Mouse (Mus musculus) CH12.LX (cell line): ENCODE measurements around the gene Ppl. TPM values are rescaled to one million over a fixed set of nuclear protein-coding genes. Genes with fewer than 3 reads are reported as not detected.

Experiments used
- DNase-seq: peaks from one replicate; pipeline ENCODE4 v3.0.0-alpha.2; 2013; ENCODE audit errors: extremely low read depth
- H3K27ac ChIP-seq: 2 replicates; pipeline ENCODE4 v1.5.1; 2012; ENCODE audit warnings: low read depth, mild to moderate bottlenecking, control low read depth, moderate library complexity; ENCODE audit not compliant: insufficient read depth
- H3K27me3 ChIP-seq: replicated peaks from 2 replicates; pipeline ENCODE3; 2012; ENCODE audit warnings: inconsistent platforms
- H3K36me3 ChIP-seq, 2 experiments: replicated peaks in 1 of 2; 2 replicates each; pipeline versions ENCODE3 to v1.6.1; 2012; ENCODE audit warnings: inconsistent platforms in 1 of 2, low read length in 1 of 2, mild to moderate bottlenecking in 1 of 2, mixed read lengths in 1 of 2, moderate library complexity in 1 of 2; ENCODE audit not compliant: control insufficient read depth in 1 of 2, insufficient read depth in 1 of 2
- H3K4me1 ChIP-seq, 2 experiments: 2 replicates each; pipeline ENCODE4 v1.6.1; 2012; ENCODE audit warnings: inconsistent platforms in 1 of 2, moderate library complexity in 1 of 2; ENCODE audit not compliant: insufficient read depth in 2 of 2, control insufficient read depth in 1 of 2
- H3K4me2 ChIP-seq: 2 replicates; pipeline ENCODE4 v1.6.1; 2012; ENCODE audit warnings: low read depth, mild to moderate bottlenecking, control low read depth; ENCODE audit not compliant: poor library complexity, insufficient read depth, severe bottlenecking
- H3K4me3 ChIP-seq, 3 experiments: fragments of 150-350 bp in 1 of 3; sonication (generic) in 1 of 3; replicated peaks in 1 of 3; 2 replicates each; pipeline versions ENCODE3 to v1.5.1; 2011 to 2012; ENCODE audit warnings: low read depth in 2 of 3, low read length in 2 of 3, mild to moderate bottlenecking in 2 of 3, moderate library complexity in 2 of 3, control low read depth in 1 of 3, improper control_type of control experiment in 1 of 3, inconsistent platforms in 1 of 3, mixed read lengths in 1 of 3; ENCODE audit not compliant: poor library complexity in 1 of 3
- H3K79me2 ChIP-seq: replicated peaks from 2 replicates; pipeline ENCODE4 v1.6.1; 2012; ENCODE audit warnings: mild to moderate bottlenecking, moderate library complexity; ENCODE audit not compliant: control insufficient read depth, poor library complexity, insufficient read depth, severe bottlenecking; ENCODE audit errors: extremely low read depth
- H3K9ac ChIP-seq: 2 replicates; pipeline ENCODE4 v1.6.1; 2012; ENCODE audit warnings: low read depth, mild to moderate bottlenecking, control low read depth, moderate library complexity; ENCODE audit not compliant: insufficient read depth
- H3K9me3 ChIP-seq: replicated peaks from 2 replicates; pipeline ENCODE3; 2012; ENCODE audit warnings: low read length, inconsistent platforms, mixed read lengths
- BHLHE40 ChIP-seq: IDR thresholded peaks from 2 replicates; pipeline ENCODE4 v1.6.1; 2011; ENCODE audit warnings: mild to moderate bottlenecking, low read depth, low read length, improper control_type of control experiment
- CHD1 ChIP-seq: IDR thresholded peaks from 2 replicates; pipeline ENCODE4 v1.6.1; 2012; ENCODE audit warnings: low read depth, low read length, improper control_type of control experiment, inconsistent platforms
- CHD2 ChIP-seq: IDR thresholded peaks from 2 replicates; pipeline ENCODE4 v1.6.1; 2011; ENCODE audit warnings: low read length, improper control_type of control experiment
- CTCF ChIP-seq, 2 experiments: IDR thresholded peaks in 1 of 2; conservative IDR thresholded peaks in 1 of 2; 2 replicates each; pipeline ENCODE4 v1.5.1; 2011 to 2012; ENCODE audit warnings: low read depth in 2 of 2, low read length in 2 of 2, improper control_type of control experiment in 1 of 2, inconsistent platforms in 1 of 2, mild to moderate bottlenecking in 1 of 2, moderate library complexity in 1 of 2
- E2F4 ChIP-seq: IDR thresholded peaks from 2 replicates; pipeline ENCODE4 v1.6.1; 2011; ENCODE audit warnings: low read depth, low read length, improper control_type of control experiment; ENCODE audit not compliant: insufficient replicate concordance
- ELF1 ChIP-seq: IDR thresholded peaks from 2 replicates; pipeline ENCODE4 v1.6.1; 2014; ENCODE audit warnings: low read depth, mild to moderate bottlenecking, inconsistent platforms, low read length, improper control_type of control experiment
- EP300 ChIP-seq: IDR thresholded peaks from 2 replicates; pipeline ENCODE4 v1.6.1; 2011; ENCODE audit warnings: low read length, improper control_type of control experiment
- ETS1 ChIP-seq: conservative IDR thresholded peaks from 2 replicates; pipeline ENCODE4 v1.6.1; 2012; ENCODE audit warnings: low read depth, mild to moderate bottlenecking, inconsistent platforms, low read length, improper control_type of control experiment, moderate library complexity
- GABPA ChIP-seq: IDR thresholded peaks from 2 replicates; pipeline ENCODE4 v1.6.1; 2012; ENCODE audit warnings: low read depth, low read length, improper control_type of control experiment, inconsistent platforms; ENCODE audit not compliant: insufficient replicate concordance
- HCFC1 ChIP-seq: IDR thresholded peaks from 2 replicates; pipeline ENCODE4 v1.6.1; 2012; ENCODE audit warnings: low read depth, mild to moderate bottlenecking, inconsistent platforms, low read length, improper control_type of control experiment
- IRF4 ChIP-seq: IDR thresholded peaks from 2 replicates; pipeline ENCODE4 v1.6.1; 2014; ENCODE audit warnings: low read depth, mild to moderate bottlenecking, inconsistent platforms, low read length, improper control_type of control experiment
- JUN ChIP-seq: IDR thresholded peaks from 2 replicates; pipeline ENCODE4 v1.6.1; 2011; ENCODE audit warnings: low read depth, mild to moderate bottlenecking, low read length, improper control_type of control experiment, moderate library complexity; ENCODE audit not compliant: insufficient read depth
- JUND ChIP-seq: conservative IDR thresholded peaks from 2 replicates; pipeline ENCODE4 v1.6.1; 2011; ENCODE audit warnings: low read depth, low read length, improper control_type of control experiment
- KAT2A ChIP-seq: IDR thresholded peaks from 2 replicates; pipeline ENCODE4 v1.6.1; 2012; ENCODE audit warnings: low read length, improper control_type of control experiment, inconsistent platforms; ENCODE audit not compliant: insufficient replicate concordance
- MAFK ChIP-seq: IDR thresholded peaks from 2 replicates; pipeline ENCODE4 v1.6.1; 2011; ENCODE audit warnings: low read length, improper control_type of control experiment; ENCODE audit not compliant: insufficient replicate concordance
- MAX ChIP-seq: IDR thresholded peaks from 2 replicates; pipeline ENCODE4 v1.6.1; 2011; ENCODE audit warnings: low read length, improper control_type of control experiment
- MAZ ChIP-seq: IDR thresholded peaks from 2 replicates; pipeline ENCODE4 v1.6.1; 2012; ENCODE audit warnings: low read depth, mild to moderate bottlenecking, inconsistent platforms, low read length, improper control_type of control experiment, moderate library complexity
- MEF2A ChIP-seq: IDR thresholded peaks from 2 replicates; pipeline ENCODE4 v1.6.1; 2014; ENCODE audit warnings: low read depth, mild to moderate bottlenecking, inconsistent platforms, low read length, improper control_type of control experiment, borderline replicate concordance
- MXI1 ChIP-seq: IDR thresholded peaks from 2 replicates; pipeline ENCODE4 v1.6.1; 2011; ENCODE audit warnings: mild to moderate bottlenecking, low read depth, low read length, improper control_type of control experiment
- MYC ChIP-seq: IDR thresholded peaks from 2 replicates; pipeline ENCODE4 v1.6.1; 2011; ENCODE audit warnings: low read depth, mild to moderate bottlenecking, improper control_type of control experiment, low read length
- NELFE ChIP-seq: IDR thresholded peaks from 2 replicates; pipeline ENCODE4 v1.6.1; 2011; ENCODE audit warnings: low read depth, low read length, improper control_type of control experiment
- NRF1 ChIP-seq: IDR thresholded peaks from 2 replicates; pipeline ENCODE4 v1.6.1; 2014; ENCODE audit warnings: low read depth, mild to moderate bottlenecking, inconsistent platforms, low read length, improper control_type of control experiment, moderate library complexity
- PAX5 ChIP-seq: IDR thresholded peaks from 2 replicates; pipeline ENCODE4 v1.6.1; 2012; ENCODE audit warnings: low read length, inconsistent platforms, mixed read lengths
- POLR2A ChIP-seq: IDR thresholded peaks from 2 replicates; pipeline ENCODE4 v1.6.1; 2011; ENCODE audit warnings: low read depth, mild to moderate bottlenecking, improper control_type of control experiment, low read length
- POLR2AphosphoS2 ChIP-seq: IDR thresholded peaks from 2 replicates; pipeline ENCODE4 v1.6.1; 2011; ENCODE audit warnings: low read depth, low read length, improper control_type of control experiment
- RAD21 ChIP-seq: IDR thresholded peaks from 2 replicates; pipeline ENCODE4 v1.6.1; 2011; ENCODE audit warnings: low read depth, mild to moderate bottlenecking, low read length, improper control_type of control experiment, moderate library complexity
- RCOR1 ChIP-seq: conservative IDR thresholded peaks from 2 replicates; pipeline ENCODE4 v1.6.1; 2012; ENCODE audit warnings: low read depth, mild to moderate bottlenecking, inconsistent platforms, low read length, improper control_type of control experiment
- SIN3A ChIP-seq: IDR thresholded peaks from 2 replicates; pipeline ENCODE4 v1.6.1; 2012; ENCODE audit warnings: low read length, improper control_type of control experiment, inconsistent platforms
- SMC3 ChIP-seq: IDR thresholded peaks from 2 replicates; pipeline ENCODE4 v1.6.1; 2011; ENCODE audit warnings: low read depth, low read length, improper control_type of control experiment
- TBP ChIP-seq: conservative IDR thresholded peaks from 2 replicates; pipeline ENCODE4 v1.6.1; 2011; ENCODE audit warnings: low read depth, low read length, improper control_type of control experiment
- TCF12 ChIP-seq: IDR thresholded peaks from 2 replicates; pipeline ENCODE4 v1.6.1; 2014; ENCODE audit warnings: low read depth, mild to moderate bottlenecking, inconsistent platforms, low read length, improper control_type of control experiment
- UBTF ChIP-seq: IDR thresholded peaks from 2 replicates; pipeline ENCODE4 v1.6.1; 2012; ENCODE audit warnings: low read depth, mild to moderate bottlenecking, inconsistent platforms, low read length, improper control_type of control experiment, moderate library complexity
- USF1 ChIP-seq: IDR thresholded peaks from 2 replicates; pipeline ENCODE4 v1.6.1; 2014; ENCODE audit warnings: low read depth, mild to moderate bottlenecking, inconsistent platforms, low read length, improper control_type of control experiment
- USF2 ChIP-seq: conservative IDR thresholded peaks from 2 replicates; pipeline ENCODE4 v1.6.1; 2011; ENCODE audit warnings: low read depth, low read length, improper control_type of control experiment
- ZC3H11A ChIP-seq: IDR thresholded peaks from 2 replicates; pipeline ENCODE4 v1.6.1; 2012; ENCODE audit warnings: low read depth, mild to moderate bottlenecking, inconsistent platforms, low read length, improper control_type of control experiment
- ZKSCAN1 ChIP-seq: IDR thresholded peaks from 2 replicates; pipeline ENCODE4 v1.6.1; 2012; ENCODE audit warnings: low read depth, inconsistent platforms, low read length, improper control_type of control experiment, borderline replicate concordance
- ZMIZ1 ChIP-seq: IDR thresholded peaks from 2 replicates; pipeline ENCODE4 v1.6.1; 2012; ENCODE audit warnings: low read depth, mild to moderate bottlenecking, inconsistent platforms, low read length, improper control_type of control experiment
- ZNF384 ChIP-seq: IDR thresholded peaks from 2 replicates; pipeline ENCODE4 v1.6.1; 2012; ENCODE audit warnings: low read depth, low read length, improper control_type of control experiment, inconsistent platforms
- dilution Hi-C: fragments of 300-500 bp; cut with MboI; formaldehyde crosslinking; loops from 2 replicates; pipeline ENCODE4 v1.14.3; 2020; ENCODE audit warnings: low sequenced_read_pairs; ENCODE audit not compliant: extremely low pct_unique_long_range_greater_than_20kb, extremely low pct_ligation_motif_present
- in situ Hi-C: fragments of 300-500 bp; cut with MboI; formaldehyde crosslinking; loops from 3 replicates; pipeline ENCODE4 v1.14.3; 2019; ENCODE audit warnings: low sequenced_read_pairs, low pct_ligation_motif_present, low pct_unique_long_range_greater_than_20kb, mixed read lengths
- polyA plus RNA-seq: library from polyadenylated mRNA; unstranded; fragments of >175 nt; gene quantifications from 2 replicates; pipeline ENCODE4 v1.2.1, GENCODE M21; 2012; ENCODE audit warnings: low read depth; ENCODE audit not compliant: insufficient read length
- total RNA-seq, 2 experiments: library from RNA; depleted of rRNA; stranded (reverse); fragments of 300-350 nt in 1 of 2; fragments of >200 nt in 1 of 2; gene quantifications; 2 replicates each; pipeline ENCODE4 v1.2.3; 2012 to 2014

Ppl gene
- total and polyA plus RNA-seq, 3 experiments = 0.04 to 0.25 TPM; not detected in 1

DNA sequence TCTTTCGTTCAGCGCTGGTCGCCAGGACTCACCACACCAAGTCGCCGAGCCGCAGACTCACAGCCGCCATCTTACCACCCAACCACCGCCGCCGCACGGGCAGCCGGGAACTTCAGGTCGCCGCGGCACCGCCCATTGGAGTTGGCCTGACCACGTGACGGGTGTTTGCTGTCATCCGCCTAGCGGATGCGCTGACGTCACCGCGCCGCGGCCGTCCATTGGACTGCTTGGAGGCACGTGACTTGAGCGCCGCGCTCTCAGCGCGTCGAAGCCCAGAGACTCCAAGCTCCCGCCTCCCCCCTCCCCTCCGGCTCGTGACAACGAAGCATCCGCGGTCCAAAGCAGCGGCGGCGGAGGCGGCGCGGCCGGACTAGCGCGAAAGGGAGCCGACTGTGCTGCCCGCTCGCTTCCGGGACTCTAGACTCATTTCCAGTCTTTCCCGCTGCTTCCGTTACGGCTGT, 82.4 kb downstream of the Ppl start, which contains the start of the genes Glyr1 and Ubn1:
TSS of gene Glyr1 (minus strand) at position 90 of the 461 bp plus-strand sequence.
TSS of gene Ubn1 (plus strand) at position 284 of the 461 bp plus-strand sequence.
- Histone ChIP-seq H3K4me3 (peak within 1 kb of the TSS; percentile 80 to 93 (median 89)), H3K27ac (peak within 1 kb of the TSS; percentile 81), H3K79me2 (peaks cover 50% of the 10 kb centered on the region), H3K27me3 (no peaks in the 10 kb centered on the region), H3K9ac (peak within 1 kb of the TSS; percentile 83), H3K9me3 (no peaks in the 10 kb centered on the region), H3K36me3 (peaks cover 29 to 49% of the 10 kb centered on the region in 2 experiments), H3K4me2 (peak within 1 kb of the TSS; percentile 100), H3K4me1 (peaks cover 0 to 37% of the 10 kb centered on the region in 2 experiments; a peak in 2 of 4 replicates)
- dilution Hi-C loops (no loop called here), in situ Hi-C loops (no loop called here)
- TF ChIP-seq MEF2A (peak; percentile 67), NELFE (peak; percentile 98), ZMIZ1 (peak; percentile 94), EP300 (no peak), GABPA (no peak), ZC3H11A (no peak), E2F4 (peak; percentile 73; the same call in 1 of the 2 replicates), USF1 (peak; percentile 99), TBP (peak; percentile 80; the same call in 1 of the 2 replicates), CHD1 (no peak), BHLHE40 (peak; percentile 98), MYC (peak; percentile 49), POLR2AphosphoS2 (peak; percentile 93), ELF1 (peak; percentile 79), SMC3 (no peak), MAFK (no peak), RAD21 (no peak), ETS1 (peak; percentile 71), RCOR1 (no peak), KAT2A (peak; percentile 72; the same call in 1 of the 2 replicates), PAX5 (no peak), TCF12 (peak; percentile 96), CTCF (conservative IDR thresholded peaks at IDR 0.05 in 1 of 2, IDR thresholded peaks at IDR 0.05 in 1 of 2; ENCODE audit: low read depth in 2 of 2, low read length in 2 of 2) (no peak), NRF1 (peak; percentile 61), USF2 (peak; percentile 100), SIN3A (peak; percentile 96), HCFC1 (peak; percentile 79), MAX (peak; percentile 100), MAZ (peak; percentile 99), POLR2A (peak; percentile 99), ZKSCAN1 (no peak), IRF4 (peak; percentile 19; the same call in 1 of the 2 replicates), ZNF384 (no peak), JUN (peak; percentile 21; the same call in 1 of the 2 replicates), UBTF (no peak), JUND (0 out of 2 replicates have a peak, but pooled peaks have one; percentile 8), CHD2 (peak; percentile 68), MXI1 (peak; percentile 93)
- DNase-seq = peak; percentile 100
